13 mouse cellular contexts compared by ENCODE assay signal in the genomic region with DNA sequence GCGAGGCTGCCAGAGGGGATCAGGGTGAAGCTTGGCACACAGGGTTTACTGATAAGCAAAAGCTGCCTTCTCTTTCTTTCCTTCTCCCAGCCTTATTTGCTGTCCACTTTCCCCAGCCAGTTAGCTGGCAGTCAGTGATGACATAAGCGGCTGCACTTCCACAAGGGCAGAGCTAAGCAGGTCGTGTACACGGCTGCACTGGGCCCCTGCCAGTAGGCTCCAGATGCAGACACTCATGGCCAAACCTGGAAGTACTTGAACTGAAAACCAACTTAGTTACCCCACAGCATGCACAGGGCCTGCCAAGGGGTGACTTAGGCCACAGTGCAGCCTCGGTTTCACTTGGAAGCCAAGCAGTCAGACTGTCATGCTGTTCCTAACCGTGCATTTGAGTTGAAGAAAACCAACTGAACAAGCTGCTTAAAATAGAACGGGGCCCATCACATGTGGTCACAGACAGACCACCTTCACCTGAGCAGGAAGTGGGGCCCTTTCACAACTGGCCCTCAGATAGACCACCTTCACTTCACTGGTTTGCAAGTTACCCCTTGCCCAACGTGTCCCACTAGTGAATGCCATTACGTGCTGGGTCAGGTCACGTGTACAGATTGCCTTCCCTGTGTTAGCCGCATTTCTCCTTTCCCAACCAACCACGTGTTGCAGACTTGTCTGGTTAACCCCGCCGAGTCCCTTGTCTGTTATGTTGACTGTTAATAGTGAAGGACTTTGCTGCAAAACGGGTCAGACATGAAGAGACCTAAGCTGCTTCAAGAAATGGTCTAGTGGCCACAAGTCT. TPM values are rescaled to one million over a fixed set of nuclear protein-coding genes. Genes with fewer than 3 reads are reported as not detected.
DNase-seq lines count a peak whose midpoint lies in the region; ATAC-seq and TF ChIP-seq lines count a peak whose summit lies in the region.
"Had no signal": no experiment of that assay in that cellular context is flagged by ENCODE, and none has a peak within 500 bp of the region (broad histone marks: within the 10 kb centered on the region; RNA-seq: fewer than 3 reads in every experiment).

No protein-coding gene starts in this region.

- H3K9me3 ChIP-seq in heart, embryonic 16.5 days (replicated peaks; ENCODE audit: control insufficient read depth, low read length): no peaks in the 10 kb centered on the region
- H3K9me3 ChIP-seq: kidney, embryonic 15.5 days; limb, embryonic 13.5 days had no signal

- no peaks in the 10 kb centered on the region for H3K27me3 ChIP-seq in heart, embryonic 16.5 days (ENCODE audit: control insufficient read depth, insufficient read depth, low read length)

- no peak overlapping the region for H3K4me3 ChIP-seq in heart, embryonic 16.5 days (ENCODE audit: low read length)
- no peak overlapping the region for H3K4me3 ChIP-seq in left cerebral cortex, adult 2 months
- H3K4me3 ChIP-seq: kidney, embryonic 15.5 days; limb, embryonic 13.5 days had no signal

- peaks cover 17% of the 10 kb centered on the region for H3K36me3 ChIP-seq in heart, embryonic 16.5 days (ENCODE audit: control insufficient read depth, insufficient read depth)

- no peak overlapping the region; the same call in 1 of the 2 replicates for H3K4me2 ChIP-seq in heart, embryonic 16.5 days (ENCODE audit: low read depth, low read length)
- H3K4me2 ChIP-seq: kidney, embryonic 15.5 days; limb, embryonic 13.5 days had no signal

- no peak for TF ChIP-seq CTCF in left cerebral cortex, adult 2 months (IDR thresholded peaks at IDR 0.05)

- peak overlapping the region; percentile 51 for H3K9ac ChIP-seq in heart, embryonic 16.5 days (ENCODE audit: low read length)
- H3K9ac ChIP-seq: kidney, embryonic 15.5 days; limb, embryonic 13.5 days had no signal

- H3K4me1 ChIP-seq in heart, embryonic 16.5 days (ENCODE audit: control insufficient read depth, insufficient read depth, low read length): peaks cover 30% of the 10 kb centered on the region

- intact Hi-C loops in left cerebral cortex, adult 2 months (cut with DNase I): no loop called here

- DNase-seq in thymus, postnatal 4 days: peak; percentile 48
- no peak for DNase-seq in thymus, postnatal 36 days
- peak; percentile 67 for DNase-seq in lung, postnatal 10 days
- DNase-seq in left cerebral cortex, adult 2 months (ENCODE audit: extremely low spot score in 1 of 2, low spot score in 2 of 2): no peak
- DNase-seq in left cerebral cortex, adult 11 months (ENCODE audit: low spot score): no peak
- no peak for DNase-seq in Muller cell, postnatal 12 days (ENCODE audit: inconsistent ontology term)
- no peak for DNase-seq in cerebellum, postnatal 25 days
- DNase-seq: cerebellum, postnatal 14 days; gastrocnemius, postnatal 36 days had no signal

- peak; percentile 71 for ATAC-seq in heart, embryonic 16.5 days (replicated peaks; ENCODE audit: extremely low read depth, insufficient read depth, low FRiP score)
- ATAC-seq: midbrain, embryonic 16.5 days had no signal

- peak overlapping the region; percentile 89 for H3K27ac ChIP-seq in heart, embryonic 16.5 days (ENCODE audit: low read length)
- no peak overlapping the region for H3K27ac ChIP-seq in left cerebral cortex, adult 2 months
- H3K27ac ChIP-seq: limb, embryonic 13.5 days had no signal

- WGBS in heart, embryonic 16.5 days: 41% methylated on average over 15 of the region's 15 CpGs

RNA-seq across cellular contexts. Expression of gene Poll, which starts 29.9 kb away (rescaled TPM):
- polyA plus RNA-seq in heart, embryonic 16.5 days (2015; fragmentation: Nextera tagmentation; extraction: Ambion mirVana): 13.4 and 14.5 TPM in 2 replicates
- 10 to 100 TPM in 1 of 2 experiments, 1 to 10 TPM in 1; 9.7 to 10.3 TPM for total RNA-seq in left cerebral cortex, adult 2 months (2021)

RNA-seq across cellular contexts. Expression of gene Gm17018, which starts 30.0 kb away (rescaled TPM):
- polyA plus RNA-seq in heart, embryonic 16.5 days (2015; fragmentation: Nextera tagmentation; extraction: Ambion mirVana): 32.0 and 33.8 TPM in 2 replicates
- total RNA-seq in left cerebral cortex, adult 2 months (2021): 10 to 100 TPM; 76.2 to 79.1 TPM

Comparison
In these comparisons a context has a peak if more than half of its experiments do, and no peak if none do; other contexts are left out.
1. DNase-seq: peak in thymus, postnatal 4 days (single experiment) and lung, postnatal 10 days (single experiment); none in thymus, postnatal 36 days (0 of 2), left cerebral cortex, adult 2 months (0 of 2), left cerebral cortex, adult 11 months (single experiment), Muller cell, postnatal 12 days (single experiment) and cerebellum, postnatal 25 days (0 of 2).